Mouse (Mus musculus) heart, adult 2 months (tissue): ENCODE data around the gene Stfa1.

Source experiments
- CTCF ChIP-seq: fragments of 200-600 bp; IDR thresholded peaks from 2 replicates; pipeline ENCODE4 v1.8.1; 2022; ENCODE audit warnings: antibody characterized with exemption, mild to moderate bottlenecking, moderate library complexity
- EP300 ChIP-seq: fragments of 200-500 bp; IDR thresholded peaks from 2 replicates; pipeline ENCODE4 v1.6.1; 2011; ENCODE audit warnings: low read depth, low read length, control low read depth; ENCODE audit not compliant: insufficient read depth

GRCm38 (mm10) chr16:36319286-36319685 is 42.5 kb downstream of the Stfa1 start:
- TF ChIP-seq CTCF (no peak), EP300 (no peak)
